Mouse (Mus musculus) heart, postnatal 0 days (tissue): ENCODE results near the gene Yap1. TPM values are rescaled to one million over a fixed set of nuclear protein-coding genes. Genes with fewer than 3 reads are reported as not detected.

Experiments
- ATAC-seq: fragments of 200-750 bp; cut with Nextera tagmentation; 2 replicates; pipeline ENCODE4 v1.8.0; 2017; ENCODE audit warnings: low read depth, moderate number of reproducible peaks, moderate library complexity; ENCODE audit not compliant: insufficient read depth
- DNase-seq: peaks from one replicate; pipeline ENCODE4 v3.0.0-alpha.2; 2016; ENCODE audit warnings: low spot score
- H3K27ac ChIP-seq: fragments of 300-500 bp; sonication (generic); 2 replicates; pipeline ENCODE4 v1.5.1; 2014; ENCODE audit warnings: low read depth, mild to moderate bottlenecking
- H3K27me3 ChIP-seq: fragments of 300-500 bp; sonication (generic); 2 replicates; pipeline ENCODE4 v1.6.1; 2014; ENCODE audit warnings: low read length, mixed read lengths; ENCODE audit not compliant: control insufficient read depth, insufficient read depth
- H3K36me3 ChIP-seq: fragments of 300-500 bp; sonication (generic); replicated peaks from 2 replicates; pipeline ENCODE4 v1.6.1; 2014; ENCODE audit warnings: low read length, mixed read lengths; ENCODE audit not compliant: control insufficient read depth, insufficient read depth
- H3K4me1 ChIP-seq: fragments of 300-500 bp; sonication (generic); 2 replicates; pipeline ENCODE4 v1.6.1; 2014; ENCODE audit warnings: antibody characterized with exemption; ENCODE audit not compliant: control insufficient read depth, insufficient read depth
- H3K4me2 ChIP-seq: fragments of 300-500 bp; sonication (generic); 2 replicates; pipeline ENCODE4 v1.6.1; 2014; ENCODE audit warnings: low read depth, mild to moderate bottlenecking, low read length, moderate library complexity
- H3K4me3 ChIP-seq: fragments of 300-500 bp; sonication (generic); 2 replicates; pipeline ENCODE4 v1.5.1; 2014; ENCODE audit warnings: low read depth, low read length
- H3K9ac ChIP-seq: fragments of 300-500 bp; sonication (generic); replicated peaks from 2 replicates; pipeline ENCODE4 v1.6.1; 2014; ENCODE audit warnings: low read depth, low read length, mixed read lengths
- H3K9me3 ChIP-seq: fragments of 300-500 bp; sonication (generic); replicated peaks from 2 replicates; pipeline ENCODE4 v1.6.1; 2016; ENCODE audit warnings: low read length; ENCODE audit not compliant: control insufficient read depth
- CTCF ChIP-seq: IDR thresholded peaks from 2 replicates; pipeline ENCODE4 v1.5.1; 2016; ENCODE audit warnings: antibody characterized with exemption, control low read depth, low read depth
- EP300 ChIP-seq: IDR thresholded peaks from 2 replicates; pipeline ENCODE4 v1.6.1; 2016; ENCODE audit warnings: antibody characterized with exemption, low read depth
- WGBS: fragments of 180-500 bp; shearing (Covaris S2); extraction: QIAGEN DNeasy Blood & Tissue Kit; methylation state at CpG from one replicate; pipeline ENCODE4 v1.1.7; 2014; 5-methylcytosine and 5-hydroxymethylcytosine counted together
- polyA plus RNA-seq: library from polyadenylated mRNA; unstranded; fragments of >200 nt; fragmentation: Nextera tagmentation; extraction: Ambion mirVana; gene quantifications from 2 replicates; pipeline ENCODE4 v1.2.1, GENCODE M21; 2015
- total RNA-seq: library from RNA; depleted of rRNA; stranded (reverse); fragments of >200 nt; gene quantifications from 2 replicates; pipeline ENCODE4 v1.2.3, GENCODE M21; 2014; ENCODE audit warnings: low replicate concordance

The Yap1 gene
- total and polyA plus RNA-seq, 2 experiments from 2014 or later: 12.9 to 64.9 TPM

DNA sequence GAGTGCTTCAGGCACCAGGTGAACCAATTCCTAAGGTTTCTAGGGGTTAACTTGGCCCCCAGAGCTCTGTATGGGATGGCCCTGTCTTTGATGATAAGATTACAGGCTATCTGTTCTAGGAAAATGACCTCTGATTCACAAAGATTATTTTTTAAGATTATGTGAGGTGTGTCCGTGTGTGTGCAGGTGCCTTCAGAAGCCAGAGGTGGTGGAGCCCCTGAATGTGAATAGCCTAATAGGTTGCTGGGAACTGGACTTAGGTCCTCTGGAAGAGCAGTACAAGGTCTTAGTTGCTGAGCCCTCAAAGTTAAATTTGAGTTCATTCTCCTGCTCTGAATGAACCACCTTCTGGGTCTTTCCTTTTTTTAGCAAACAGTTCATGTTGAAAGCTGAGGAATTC, 29.7 kb upstream of the Yap1 start:
- H3K9me3 ChIP-seq: no peaks in the 10 kb centered on the region
- H3K27me3 ChIP-seq: no peaks in the 10 kb centered on the region
- TF ChIP-seq EP300 (no peak), CTCF (no peak)
- DNase-seq (no peak), ATAC-seq (no peak)
- WGBS: 54% methylated on average over 1 of the region's 1 CpGs
- no peaks in the 10 kb centered on the region for H3K36me3 ChIP-seq
- H3K27ac ChIP-seq: no peak overlapping the region
- H3K9ac ChIP-seq: no peak overlapping the region
- H3K4me1 ChIP-seq: no peaks in the 10 kb centered on the region
- no peak overlapping the region for H3K4me2 ChIP-seq
- no peak overlapping the region for H3K4me3 ChIP-seq

DNA sequence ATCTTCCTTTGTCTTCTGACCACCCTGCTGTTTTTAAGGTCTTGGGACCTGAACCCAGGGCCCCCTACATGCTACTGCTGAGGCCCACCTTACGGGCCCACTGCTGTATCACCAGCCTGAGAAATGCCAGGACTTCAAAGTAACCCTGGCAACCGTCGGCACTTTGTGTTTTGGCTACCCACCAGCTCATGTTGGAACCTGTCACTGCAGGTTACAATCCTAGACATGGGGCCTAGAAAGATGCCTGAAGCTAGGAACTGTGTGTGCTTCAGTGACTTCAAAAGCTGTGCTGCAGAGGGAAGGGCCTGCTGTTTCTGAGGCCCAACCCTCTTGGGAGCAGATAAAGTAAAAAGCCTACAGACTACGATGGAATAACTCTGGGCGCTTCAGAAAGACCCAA, 28.5 kb upstream of the Yap1 start:
- DNase-seq (no peak), ATAC-seq (no peak)
- no peaks in the 10 kb centered on the region for H3K4me1 ChIP-seq
- H3K27ac ChIP-seq: no peak overlapping the region
- H3K9me3 ChIP-seq: no peaks in the 10 kb centered on the region
- H3K27me3 ChIP-seq: no peaks in the 10 kb centered on the region
- H3K4me3 ChIP-seq: no peak overlapping the region
- WGBS: 67% methylated on average over 5 of the region's 5 CpGs
- no peak overlapping the region for H3K9ac ChIP-seq
- TF ChIP-seq EP300: no peak
- no peak overlapping the region for H3K4me2 ChIP-seq
- no peaks in the 10 kb centered on the region for H3K36me3 ChIP-seq

DNA sequence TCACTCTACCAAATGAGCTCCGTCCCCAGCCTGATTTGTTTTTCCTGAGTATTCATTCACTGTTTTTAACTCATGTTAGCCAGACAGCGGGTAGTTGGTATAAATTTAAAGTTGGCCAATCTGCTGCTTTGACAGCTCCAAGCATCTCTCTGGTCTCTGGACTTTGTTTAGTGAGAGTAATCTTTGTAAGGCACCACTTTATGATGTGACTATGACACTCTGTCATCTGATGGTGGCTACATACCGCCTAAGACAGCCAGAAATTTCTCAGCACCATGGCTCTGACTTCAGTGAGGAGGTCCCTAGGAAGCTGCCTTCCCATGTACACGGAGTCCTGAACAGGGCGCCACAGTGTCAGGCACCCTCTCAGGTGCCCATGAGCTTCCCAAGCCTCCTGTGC, 14.2 kb upstream of the Yap1 start:
- H3K36me3 ChIP-seq: no peaks in the 10 kb centered on the region
- H3K4me3 ChIP-seq: no peak overlapping the region
- ATAC-seq (no peak), DNase-seq (no peak)
- H3K9me3 ChIP-seq: no peaks in the 10 kb centered on the region
- H3K27me3 ChIP-seq: no peaks in the 10 kb centered on the region
- H3K4me2 ChIP-seq: no peak overlapping the region
- no peak overlapping the region for H3K27ac ChIP-seq
- H3K9ac ChIP-seq: no peak overlapping the region
- H3K4me1 ChIP-seq: no peaks in the 10 kb centered on the region
- TF ChIP-seq EP300 (no peak), CTCF (no peak)
- 68% methylated on average over 5 of the region's 5 CpGs for WGBS

DNA sequence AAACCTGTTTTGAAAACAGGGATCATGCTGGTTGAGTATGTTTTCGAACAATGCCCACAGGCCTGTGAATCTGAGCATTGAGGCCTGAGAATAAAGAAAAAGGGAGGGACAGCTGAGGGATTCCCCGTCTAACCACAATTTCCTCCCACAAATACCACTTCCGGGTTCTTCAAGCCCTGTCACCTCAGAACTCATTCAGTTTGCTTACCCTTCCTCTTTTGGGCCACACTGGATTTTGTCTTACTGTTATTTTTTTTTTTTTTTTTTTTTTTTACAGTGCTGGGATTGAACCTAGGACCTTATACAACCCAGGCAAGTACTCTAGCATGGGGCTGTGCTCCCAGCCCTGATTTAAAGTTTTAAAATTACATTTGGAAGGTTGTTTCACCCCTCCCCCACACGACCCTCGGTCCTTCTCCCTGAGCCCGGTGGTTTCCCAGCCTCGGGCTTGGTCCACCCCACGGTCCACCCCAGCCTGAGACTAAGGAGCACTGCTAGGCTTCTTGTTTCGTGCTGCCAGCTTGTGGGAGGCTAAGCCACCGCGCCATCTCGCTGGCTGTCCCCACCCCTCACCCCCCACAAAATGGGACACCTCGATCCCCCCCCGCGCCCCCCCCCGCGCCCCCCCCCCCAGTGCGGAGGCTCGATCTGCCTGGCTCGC, 13.0 kb upstream of the Yap1 start:
- H3K27ac ChIP-seq: no peak overlapping the region
- H3K9me3 ChIP-seq: no peaks in the 10 kb centered on the region
- H3K4me1 ChIP-seq: no peaks in the 10 kb centered on the region
- H3K4me3 ChIP-seq: no peak overlapping the region
- H3K4me2 ChIP-seq: no peak overlapping the region
- 55% methylated on average over 14 of the region's 20 CpGs for WGBS
- no peaks in the 10 kb centered on the region for H3K27me3 ChIP-seq
- ATAC-seq (no peak), DNase-seq (no peak)
- TF ChIP-seq EP300 (no peak), CTCF (no peak)
- no peak overlapping the region for H3K9ac ChIP-seq
- H3K36me3 ChIP-seq: no peaks in the 10 kb centered on the region

DNA sequence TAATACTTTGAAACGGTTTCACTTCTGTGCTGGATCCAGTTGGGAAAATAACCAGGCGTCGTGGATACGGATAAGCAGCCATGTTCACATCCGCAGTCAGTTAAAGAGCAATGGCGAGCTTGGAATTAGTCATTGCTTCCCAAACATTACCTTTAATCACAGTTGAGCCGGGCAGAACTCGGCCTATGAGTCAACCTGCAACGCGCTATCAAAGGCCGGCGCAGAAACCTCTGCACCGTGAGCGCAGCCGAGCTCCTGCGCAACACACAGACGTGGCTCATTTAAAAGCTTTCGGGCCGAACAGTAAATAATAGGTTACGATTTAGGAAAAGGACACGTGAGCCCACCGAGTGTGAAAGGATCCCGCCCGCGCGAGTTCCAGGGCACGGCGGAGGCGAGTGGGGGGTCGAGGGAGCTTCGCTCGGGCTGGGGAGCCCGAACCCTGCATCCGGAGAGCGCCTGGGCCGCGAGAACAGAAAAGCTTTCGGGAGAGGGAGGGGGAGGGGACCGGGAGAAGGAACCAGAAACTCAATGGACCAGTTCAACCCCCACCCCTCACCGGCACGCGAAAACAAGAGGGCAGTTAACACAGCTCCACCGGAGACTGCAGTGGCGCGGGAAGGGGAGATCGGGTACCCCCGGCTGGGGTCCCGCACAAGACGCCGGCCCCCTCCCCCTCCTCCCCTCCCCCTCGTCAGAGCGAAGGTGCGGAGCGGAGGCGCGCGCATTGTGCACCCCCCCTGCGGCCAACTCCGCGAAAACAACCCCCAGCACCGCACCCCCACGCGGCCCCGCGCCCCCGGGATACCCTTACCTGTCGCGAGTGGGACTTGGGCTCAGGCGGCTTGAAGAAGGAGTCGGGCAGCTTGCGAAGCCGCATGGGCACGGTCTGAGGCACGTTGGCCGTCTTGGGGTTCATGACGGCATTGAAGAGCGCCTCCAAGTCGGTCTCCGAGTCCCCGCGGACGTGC, 810 bp downstream of the Yap1 start:
- Histone ChIP-seq H3K4me2 (peak overlapping the region; percentile 76), H3K27me3 (no peaks in the 10 kb centered on the region), H3K4me1 (peaks cover 3% of the 10 kb centered on the region; the same call in 1 of the 2 replicates), H3K27ac (peak overlapping the region; percentile 97), H3K9me3 (no peaks in the 10 kb centered on the region), H3K4me3 (peak overlapping the region; percentile 82), H3K36me3 (peaks cover 20% of the 10 kb centered on the region), H3K9ac (peak overlapping the region; percentile 96)
- DNase-seq (peak; percentile 77), ATAC-seq (peak; percentile 47)
- under 1% methylated on average over 69 of the region's 82 CpGs for WGBS
- no peak for TF ChIP-seq CTCF
- no peak for TF ChIP-seq EP300
